Mouse (Mus musculus): Measurements from ENCODE around the gene Nos3.

DNA sequence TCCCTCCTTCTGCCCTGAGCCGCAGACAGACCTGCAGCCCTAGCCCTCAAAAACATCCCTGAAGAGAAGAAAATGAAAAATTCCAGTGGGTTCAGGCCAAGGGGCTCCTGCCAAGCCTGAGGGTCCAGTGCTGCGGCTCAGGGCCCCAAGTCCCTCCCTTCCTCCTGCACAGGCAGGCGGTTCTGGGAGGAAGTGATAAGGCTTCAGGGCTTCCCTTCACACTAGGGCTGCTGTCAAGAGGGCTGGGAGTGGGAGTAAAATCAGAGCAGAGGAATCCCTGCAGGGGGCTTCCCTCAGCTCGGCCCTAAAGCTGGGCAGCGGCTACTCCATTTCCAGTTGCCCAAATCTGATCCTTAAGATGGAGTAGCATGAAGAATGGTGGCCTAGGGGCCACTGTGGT is 918 bp downstream of the Nos3 start:
- TF ChIP-seq CTCF (IDR thresholded peaks at IDR 0.05) (no peak), EP300 (IDR thresholded peaks at IDR 0.05) (no peak)
